Mouse (Mus musculus) midbrain, embryonic 12.5 days (tissue): Measurements from ENCODE around the gene Fasn. TPM values are rescaled to one million over a fixed set of nuclear protein-coding genes. Genes with fewer than 3 reads are reported as not detected.
"Not testable (repeated sequence)": the region's sequence is repeated elsewhere in the genome, so short reads cannot be mapped to it uniquely, and the experiment has no call there.

ENCODE experiments used
- ATAC-seq: fragments of 200-750 bp; cut with Nextera tagmentation; 2 replicates; pipeline ENCODE4 v1.8.0; 2017; ENCODE audit warnings: low read depth, moderate TSS enrichment, moderate library complexity; ENCODE audit not compliant: low FRiP score
- H3K27ac ChIP-seq: fragments of 300-500 bp; sonication (generic); replicated peaks from 2 replicates; pipeline ENCODE4 v1.5.1; 2016; ENCODE audit warnings: mild to moderate bottlenecking
- H3K27me3 ChIP-seq: fragments of 300-500 bp; sonication (generic); 2 replicates; pipeline ENCODE4 v1.6.1; 2016; ENCODE audit warnings: mild to moderate bottlenecking
- H3K36me3 ChIP-seq: fragments of 300-500 bp; sonication (generic); 2 replicates; pipeline ENCODE4 v1.6.1; 2016
- H3K4me1 ChIP-seq: fragments of 300-500 bp; sonication (generic); 2 replicates; pipeline ENCODE4 v1.6.1; 2016
- H3K4me2 ChIP-seq: fragments of 300-500 bp; sonication (generic); replicated peaks from 2 replicates; pipeline ENCODE4 v1.6.1; 2016; ENCODE audit warnings: mild to moderate bottlenecking, moderate library complexity
- H3K4me3 ChIP-seq: fragments of 300-500 bp; sonication (generic); 2 replicates; pipeline ENCODE4 v1.5.1; 2016; ENCODE audit warnings: mild to moderate bottlenecking
- H3K9ac ChIP-seq: fragments of 300-500 bp; sonication (generic); replicated peaks from 2 replicates; pipeline ENCODE4 v1.6.1; 2016; ENCODE audit warnings: mild to moderate bottlenecking, moderate library complexity
- H3K9me3 ChIP-seq: fragments of 300-500 bp; sonication (generic); 2 replicates; pipeline ENCODE4 v1.6.1; 2016; ENCODE audit warnings: mild to moderate bottlenecking
- WGBS: fragments of 180-500 bp; shearing (Covaris S2); methylation state at CpG from one replicate; pipeline ENCODE4 v1.1.7; 2016; 5-methylcytosine and 5-hydroxymethylcytosine counted together
- polyA plus RNA-seq: library from polyadenylated mRNA; unstranded; fragments of >200 nt; fragmentation: Nextera tagmentation; extraction: Ambion mirVana; gene quantifications from 2 replicates; pipeline ENCODE4 v1.2.1, GENCODE M21; 2016

Gene Fasn
- polyA plus RNA-seq, 1 experiment from 2014 or later = 140 TPM

- Histone ChIP-seq H3K27ac (no peak overlapping the region), H3K4me1 (no peaks in the 10 kb centered on the region), H3K36me3 (0 out of 2 replicates have a peak, but pooled peaks cover 11% of the 10 kb centered on the region), H3K27me3 (no peaks in the 10 kb centered on the region), H3K4me3 (no peak overlapping the region), H3K9ac (no peak overlapping the region), H3K4me2 (no peak overlapping the region), H3K9me3 (no peaks in the 10 kb centered on the region)
- WGBS = 67% methylated on average over 2 of the region's 2 CpGs
- no peak for ATAC-seq
Measured at GRCm38 (mm10) chr11:120850331-120851030, 26.1 kb upstream of the Fasn start.

- no peak overlapping the region for H3K4me2 ChIP-seq
- no peaks in the 10 kb centered on the region for H3K27me3 ChIP-seq
- no peak overlapping the region for H3K4me3 ChIP-seq
- no peaks in the 10 kb centered on the region for H3K4me1 ChIP-seq
- H3K9ac ChIP-seq = no peak overlapping the region
- no peaks in the 10 kb centered on the region for H3K9me3 ChIP-seq
- 89% methylated on average over 9 of the region's 9 CpGs for WGBS
- 0 out of 2 replicates have a peak, but pooled peaks cover 6% of the 10 kb centered on the region for H3K36me3 ChIP-seq
- no peak for ATAC-seq
- no peak overlapping the region for H3K27ac ChIP-seq
Measured at GRCm38 (mm10) chr11:120846725-120847475, 22.6 kb upstream of the Fasn start.

DNA sequence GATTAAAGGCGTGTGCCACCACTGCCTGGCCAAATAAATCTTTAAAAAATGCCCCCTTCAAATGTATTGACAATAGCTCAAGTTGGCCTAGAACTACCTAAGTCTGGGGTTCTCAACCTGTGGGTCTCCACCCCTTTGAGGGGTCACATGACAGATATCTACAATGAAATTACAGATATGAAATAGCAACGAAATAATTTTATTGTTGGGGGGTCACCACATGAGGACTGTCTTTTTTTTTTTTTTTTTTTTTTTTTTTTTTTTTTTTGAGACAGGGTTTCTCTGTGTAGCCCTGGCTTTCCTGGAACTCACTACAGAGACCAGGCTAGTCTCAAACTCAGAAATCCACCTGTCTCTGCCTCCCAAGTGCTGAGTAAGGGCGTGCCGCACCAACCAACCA, 20.0 kb upstream of the Fasn start:
- H3K9ac ChIP-seq = no peak overlapping the region
- 0 out of 2 replicates have a peak, but pooled peaks cover 6% of the 10 kb centered on the region for H3K36me3 ChIP-seq
- no peak overlapping the region for H3K4me2 ChIP-seq
- no peaks in the 10 kb centered on the region for H3K27me3 ChIP-seq
- WGBS = 88% methylated on average over 4 of the region's 4 CpGs
- no peaks in the 10 kb centered on the region for H3K9me3 ChIP-seq
- ATAC-seq = no peak
- no peak overlapping the region for H3K4me3 ChIP-seq
- H3K4me1 ChIP-seq = no peaks in the 10 kb centered on the region
- H3K27ac ChIP-seq = no peak overlapping the region

DNA sequence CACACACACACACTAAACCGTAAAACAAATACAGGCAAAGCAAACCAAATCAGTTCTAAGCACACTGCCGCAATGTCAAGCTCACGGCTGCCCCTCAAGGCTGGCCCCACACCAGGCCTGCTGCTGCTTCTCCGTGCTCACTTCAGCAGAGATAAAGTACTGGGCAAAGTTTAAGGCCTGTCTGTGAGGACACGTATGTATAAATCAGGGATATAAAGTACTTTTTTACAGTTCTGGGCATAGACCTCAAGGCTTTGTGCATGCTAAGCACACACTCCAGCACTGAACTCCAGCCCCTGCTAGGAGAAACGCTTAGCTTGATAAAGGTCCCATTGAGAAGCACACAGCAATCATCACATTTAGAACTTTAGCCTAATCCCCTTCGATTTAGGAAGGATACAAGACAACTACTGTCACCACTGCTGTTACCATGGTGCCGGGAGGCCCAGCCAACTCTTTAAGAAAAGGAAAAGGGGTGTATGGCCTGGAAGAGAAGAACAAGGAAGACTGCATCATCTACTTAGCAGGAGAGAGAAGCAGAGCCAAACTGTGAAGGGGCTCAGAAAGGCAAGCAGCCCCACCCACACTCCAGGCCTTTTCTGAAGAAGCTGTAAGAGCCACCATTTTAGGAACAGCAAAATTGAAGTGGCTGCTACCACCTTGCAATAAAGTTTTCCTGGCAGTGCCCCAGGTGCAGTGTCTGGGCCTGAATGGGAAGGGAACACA, 9.4 kb upstream of the Fasn start:
- no peak overlapping the region for H3K4me3 ChIP-seq
- peaks cover 19% of the 10 kb centered on the region for H3K4me1 ChIP-seq
- peak overlapping the region; percentile 79 for H3K27ac ChIP-seq
- no peaks in the 10 kb centered on the region for H3K9me3 ChIP-seq
- H3K4me2 ChIP-seq = 0 out of 2 replicates have a peak overlapping the region, but pooled peaks have one; percentile 7
- H3K36me3 ChIP-seq = no peaks in the 10 kb centered on the region
- H3K27me3 ChIP-seq = peaks cover 13% of the 10 kb centered on the region
- WGBS = 26% methylated on average over 8 of the region's 8 CpGs
- no peak overlapping the region; the same call in 1 of the 2 replicates for H3K9ac ChIP-seq
- peak; percentile 78 for ATAC-seq

GRCm38 (mm10) chr11:120832962-120833361, 8.6 kb upstream of the Fasn start:
- Histone ChIP-seq H3K27ac (peak overlapping the region; percentile 79), H3K27me3 (peaks cover 13% of the 10 kb centered on the region), H3K4me1 (peaks cover 19% of the 10 kb centered on the region)
- WGBS = 91% methylated on average over 5 of the region's 5 CpGs
- not testable (repeated sequence) for H3K9ac ChIP-seq, H3K4me3 ChIP-seq, H3K36me3 ChIP-seq, ATAC-seq, H3K9me3 ChIP-seq, H3K4me2 ChIP-seq

DNA sequence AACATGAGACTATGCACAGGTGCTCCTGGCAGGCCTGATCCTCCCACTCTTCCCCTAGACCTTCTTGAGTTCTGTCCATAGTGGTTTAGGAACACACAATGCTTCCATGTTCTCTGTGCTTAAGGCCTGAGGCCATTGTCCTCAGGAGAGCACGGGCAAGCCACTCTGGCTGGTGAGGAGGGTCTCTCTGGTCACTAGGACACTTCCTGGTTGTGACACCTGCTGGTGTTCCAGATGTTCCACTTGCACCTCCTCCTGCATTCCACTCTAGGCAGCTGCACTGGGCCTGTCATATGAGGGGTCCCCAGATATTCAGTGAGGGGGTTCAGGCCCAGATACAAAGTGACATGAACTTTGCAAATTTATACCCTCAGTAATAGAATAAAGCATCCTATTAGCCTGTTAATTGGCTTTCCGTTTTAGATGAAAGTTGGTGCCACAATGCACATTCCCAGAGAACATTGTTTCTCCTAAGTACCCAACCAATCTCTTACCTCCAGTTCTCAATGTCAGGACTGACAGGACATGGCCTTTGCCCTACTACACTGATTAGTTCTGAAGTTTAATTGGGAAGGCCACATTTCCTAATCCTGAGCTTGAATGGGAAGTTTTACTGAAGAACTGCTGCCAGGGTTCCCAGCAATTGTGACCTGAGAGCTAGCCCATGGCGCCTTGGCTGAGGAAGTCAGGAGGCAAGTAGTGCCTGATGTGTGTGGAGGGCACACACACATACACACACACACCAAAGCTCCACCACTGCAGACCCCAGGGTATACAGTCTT, 7.5 kb upstream of the Fasn start:
- Histone ChIP-seq H3K9ac (no peak overlapping the region), H3K27me3 (peaks cover 13% of the 10 kb centered on the region), H3K9me3 (no peaks in the 10 kb centered on the region), H3K4me1 (peaks cover 19% of the 10 kb centered on the region), H3K27ac (no peak overlapping the region), H3K4me2 (no peak overlapping the region), H3K36me3 (no peaks in the 10 kb centered on the region), H3K4me3 (no peak overlapping the region)
- 79% methylated on average over 3 of the region's 3 CpGs for WGBS
- no peak for ATAC-seq

GRCm38 (mm10) chr11:120830686-120831085, 6.3 kb upstream of the Fasn start:
- Histone ChIP-seq H3K9ac (no peak overlapping the region), H3K9me3 (no peaks in the 10 kb centered on the region), H3K4me3 (no peak overlapping the region), H3K4me2 (no peak overlapping the region), H3K36me3 (no peaks in the 10 kb centered on the region), H3K27me3 (peaks cover 13% of the 10 kb centered on the region), H3K27ac (no peak overlapping the region), H3K4me1 (peaks cover 28% of the 10 kb centered on the region)
- 85% methylated on average over 12 of the region's 12 CpGs for WGBS
- no peak for ATAC-seq

GRCm38 (mm10) chr11:120829757-120830532, 5.6 kb upstream of the Fasn start:
- no peak overlapping the region for H3K4me2 ChIP-seq
- WGBS = 85% methylated on average over 10 of the region's 10 CpGs
- no peak for ATAC-seq

DNA sequence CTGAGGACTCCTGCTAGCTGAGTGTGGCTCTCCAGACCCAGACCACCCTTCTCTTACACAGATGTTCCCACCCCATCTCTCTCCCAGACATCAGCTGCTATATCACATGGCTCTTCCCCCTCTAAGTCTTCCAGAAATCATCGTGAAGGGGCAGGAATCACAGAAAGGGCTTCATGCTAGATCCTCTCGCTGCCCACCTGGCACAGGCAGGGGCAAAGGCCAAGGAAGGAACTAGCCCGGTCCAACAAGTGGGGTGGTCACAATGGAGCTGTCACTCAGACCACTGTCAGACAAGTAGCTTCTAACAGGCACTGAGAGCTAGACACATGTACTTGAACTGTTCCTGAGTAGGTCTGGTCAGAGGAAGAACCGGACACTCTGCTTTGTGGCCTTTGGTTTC, 4.1 kb upstream of the Fasn start:
- peaks cover 13% of the 10 kb centered on the region for H3K27me3 ChIP-seq
- H3K4me2 ChIP-seq = no peak overlapping the region
- no peaks in the 10 kb centered on the region for H3K9me3 ChIP-seq
- H3K27ac ChIP-seq = no peak overlapping the region
- H3K4me1 ChIP-seq = peaks cover 23% of the 10 kb centered on the region
- H3K4me3 ChIP-seq = no peak overlapping the region
- no peak for ATAC-seq
- 70% methylated on average over 4 of the region's 4 CpGs for WGBS
- H3K36me3 ChIP-seq = no peaks in the 10 kb centered on the region
- peak overlapping the region; percentile 24; the same call in 1 of the 2 replicates for H3K9ac ChIP-seq

More at GRCm38 (mm10) chr11:120829757-120830532, 5.6 kb upstream of the Fasn start:
- H3K27me3 ChIP-seq = peaks cover 13% of the 10 kb centered on the region
- no peak overlapping the region for H3K9ac ChIP-seq
- peaks cover 36% of the 10 kb centered on the region for H3K4me1 ChIP-seq
- H3K9me3 ChIP-seq = no peaks in the 10 kb centered on the region
- no peaks in the 10 kb centered on the region for H3K36me3 ChIP-seq
- no peak overlapping the region for H3K4me3 ChIP-seq
- H3K27ac ChIP-seq = no peak overlapping the region

DNA sequence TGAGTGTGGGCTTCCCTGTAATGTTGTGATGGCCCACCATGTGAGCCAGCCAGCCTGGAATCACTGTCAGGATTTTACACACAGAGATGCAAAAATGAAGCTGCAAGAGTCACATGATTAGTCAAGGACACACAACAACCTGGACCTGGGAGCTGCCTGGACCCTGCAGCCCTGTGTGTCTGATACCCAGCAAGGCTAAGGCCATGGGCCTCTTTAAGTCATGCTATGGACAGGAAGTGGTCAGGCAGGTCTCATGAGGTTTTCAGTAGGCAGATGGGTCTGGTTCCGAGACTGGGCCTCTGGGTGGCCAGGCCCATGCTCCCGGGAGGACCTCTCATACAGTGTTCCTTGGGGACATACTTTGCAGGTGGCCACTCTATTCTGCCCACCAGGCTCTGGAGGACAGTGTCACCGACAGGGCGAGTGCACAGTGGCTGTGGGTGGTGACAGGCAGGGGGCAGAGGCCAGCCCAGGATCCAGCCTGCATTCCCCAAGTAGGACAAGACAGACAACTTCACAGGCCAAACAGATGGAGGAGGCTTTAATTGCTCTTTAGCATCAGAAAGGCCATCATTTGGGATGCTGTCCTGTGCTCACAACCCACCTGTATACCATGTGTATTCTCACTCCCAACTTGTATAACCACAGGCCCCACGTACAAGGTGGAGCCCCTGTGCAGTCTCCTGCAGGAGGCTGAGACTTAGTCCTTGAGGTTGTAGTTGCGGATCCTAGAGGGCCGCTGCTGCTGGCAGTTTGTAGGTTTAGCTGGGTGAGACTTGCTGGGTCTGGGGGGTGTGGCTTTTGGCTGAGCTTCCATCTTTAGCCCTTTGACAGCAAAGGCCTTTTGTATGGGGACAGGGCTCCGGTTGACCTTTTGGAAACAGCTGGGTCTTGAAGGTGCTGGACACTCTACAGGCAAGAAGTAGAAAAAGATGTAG, 1.9 kb upstream of the Fasn start:
- no peak overlapping the region for H3K4me3 ChIP-seq

More for the DNA sequence above, 1.9 kb upstream of the Fasn start:
- Histone ChIP-seq H3K27ac (peak overlapping the region; percentile 100), H3K4me1 (peaks cover 36% of the 10 kb centered on the region), H3K27me3 (peaks cover 8% of the 10 kb centered on the region), H3K4me2 (no peak overlapping the region), H3K9ac (no peak overlapping the region), H3K9me3 (no peaks in the 10 kb centered on the region), H3K36me3 (peaks cover 11% of the 10 kb centered on the region)
- ATAC-seq = no peak
- WGBS = 80% methylated on average over 8 of the region's 8 CpGs
